Comparison of ENCODE assay signal across 11 mouse cellular contexts in the genomic region with DNA sequence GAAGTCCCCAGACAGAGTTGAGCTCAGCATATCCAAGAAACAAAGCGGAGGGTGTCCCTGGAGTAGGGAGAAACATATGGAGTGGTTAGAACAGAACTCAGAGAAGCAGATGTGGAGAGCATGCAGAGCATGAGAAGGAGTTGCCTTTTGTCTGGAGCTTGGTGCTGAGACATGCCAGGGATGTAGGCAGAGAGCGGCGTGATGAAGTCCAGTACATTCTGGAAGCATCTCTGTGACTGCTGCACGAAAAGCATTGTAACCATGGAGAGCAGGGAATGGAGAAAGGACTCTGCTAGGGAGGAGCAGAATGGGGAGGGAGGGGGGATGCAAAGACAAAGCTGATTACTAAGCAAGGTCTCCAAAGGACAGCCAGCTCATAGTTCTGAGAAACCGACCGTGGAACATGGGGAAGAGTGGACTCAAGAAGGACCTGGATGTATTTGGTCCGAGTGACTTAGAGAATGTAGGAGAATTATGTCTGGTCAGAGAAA.
DNase-seq lines count a peak whose midpoint lies in the region; ATAC-seq lines count a peak whose summit lies in the region.
"Had no signal": no experiment of that assay in that cellular context is flagged by ENCODE, and none has a peak within 500 bp of the region (broad histone marks: within the 10 kb centered on the region; RNA-seq: fewer than 3 reads in every experiment).

No protein-coding gene starts in this region.

- H3K9ac ChIP-seq in forebrain, embryonic 11.5 days (ENCODE audit: low read length): no peak overlapping the region
- H3K9ac ChIP-seq in forebrain, embryonic 12.5 days: no peak overlapping the region
- H3K9ac ChIP-seq in embryonic facial prominence, embryonic 14.5 days (ENCODE audit: low read depth, low read length): peak overlapping the region; percentile 48
- peak overlapping the region; percentile 14; the same call in 1 of the 2 replicates for H3K9ac ChIP-seq in midbrain, embryonic 16.5 days (ENCODE audit: low read depth, low read length)

- no peak overlapping the region for H3K4me3 ChIP-seq in forebrain, embryonic 11.5 days (ENCODE audit: low read depth, low read length)
- H3K4me3 ChIP-seq in forebrain, embryonic 12.5 days (replicated peaks): no peak overlapping the region
- no peak overlapping the region for H3K4me3 ChIP-seq in embryonic facial prominence, embryonic 14.5 days (ENCODE audit: low read depth, low read length)
- no peak overlapping the region for H3K4me3 ChIP-seq in midbrain, embryonic 16.5 days (ENCODE audit: low read depth, low read length)

- no peak overlapping the region for H3K4me2 ChIP-seq in forebrain, embryonic 11.5 days (ENCODE audit: low read depth, low read length, severe bottlenecking)
- no peak overlapping the region for H3K4me2 ChIP-seq in forebrain, embryonic 12.5 days
- H3K4me2 ChIP-seq in embryonic facial prominence, embryonic 14.5 days (ENCODE audit: low read depth, low read length): peak overlapping the region; percentile 29; the same call in 1 of the 2 replicates
- peak overlapping the region; percentile 28; the same call in 1 of the 2 replicates for H3K4me2 ChIP-seq in midbrain, embryonic 16.5 days (ENCODE audit: low read length)

- WGBS in forebrain, embryonic 11.5 days: 61% methylated on average over 7 of the region's 7 CpGs
- 64% methylated on average over 7 of the region's 7 CpGs for WGBS in forebrain, embryonic 12.5 days
- WGBS in embryonic facial prominence, embryonic 14.5 days: 57% methylated on average over 7 of the region's 7 CpGs
- WGBS in midbrain, embryonic 16.5 days: 29% methylated on average over 7 of the region's 7 CpGs

- H3K9me3 ChIP-seq in forebrain, embryonic 11.5 days (ENCODE audit: control insufficient read depth, low read length): no peaks in the 10 kb centered on the region
- H3K9me3 ChIP-seq in forebrain, embryonic 12.5 days: no peaks in the 10 kb centered on the region
- no peaks in the 10 kb centered on the region for H3K9me3 ChIP-seq in embryonic facial prominence, embryonic 14.5 days (ENCODE audit: control insufficient read depth, low read length)
- H3K9me3 ChIP-seq in midbrain, embryonic 16.5 days (replicated peaks; ENCODE audit: control insufficient read depth, low read length, poor library complexity, severe bottlenecking): no peaks in the 10 kb centered on the region

- no peaks in the 10 kb centered on the region for H3K27me3 ChIP-seq in forebrain, embryonic 11.5 days (ENCODE audit: control insufficient read depth, insufficient read depth, low read length)
- no peaks in the 10 kb centered on the region for H3K27me3 ChIP-seq in forebrain, embryonic 12.5 days
- no peaks in the 10 kb centered on the region for H3K27me3 ChIP-seq in embryonic facial prominence, embryonic 14.5 days (replicated peaks; ENCODE audit: control insufficient read depth, insufficient read depth, low read length)
- H3K27me3 ChIP-seq in midbrain, embryonic 16.5 days (ENCODE audit: control insufficient read depth, insufficient read depth, low read depth, low read length): no peaks in the 10 kb centered on the region

- no peaks in the 10 kb centered on the region for H3K36me3 ChIP-seq in forebrain, embryonic 11.5 days (ENCODE audit: control insufficient read depth, insufficient read depth, low read length)
- no peaks in the 10 kb centered on the region for H3K36me3 ChIP-seq in forebrain, embryonic 12.5 days (replicated peaks)
- no peaks in the 10 kb centered on the region for H3K36me3 ChIP-seq in embryonic facial prominence, embryonic 14.5 days (ENCODE audit: control insufficient read depth, insufficient read depth, low read length)
- no peaks in the 10 kb centered on the region for H3K36me3 ChIP-seq in midbrain, embryonic 16.5 days (ENCODE audit: control insufficient read depth, insufficient read depth, low read length)

- DNase-seq in forebrain, embryonic 11.5 days (ENCODE audit: low spot score): no peak
- DNase-seq in embryonic facial prominence, embryonic 14.5 days (ENCODE audit: low spot score): peak; percentile 81
- peak; percentile 16 to 24 for DNase-seq in layer of hippocampus, postnatal 14 days (ENCODE audit: low spot score in 2 of 2)
- DNase-seq in adrenal gland, postnatal 36 days: no peak
- no peak for DNase-seq in yolk sac, embryonic 10.5 days (ENCODE audit: low spot score)
- DNase-seq in cerebellum, postnatal 36 days: no peak
- DNase-seq: cerebellum, adult 18-20 months; gastrocnemius, postnatal 10 days; kidney, adult 11 months had no signal

- no peak overlapping the region for H3K27ac ChIP-seq in forebrain, embryonic 11.5 days (ENCODE audit: low read depth, low read length)
- H3K27ac ChIP-seq in forebrain, embryonic 12.5 days: no peak overlapping the region
- H3K27ac ChIP-seq in embryonic facial prominence, embryonic 14.5 days (replicated peaks; ENCODE audit: low read depth, low read length): peak overlapping the region; percentile 88
- H3K27ac ChIP-seq in midbrain, embryonic 16.5 days (ENCODE audit: low read length): 0 out of 2 replicates have a peak overlapping the region, but pooled peaks have one; percentile 26

- ATAC-seq in forebrain, embryonic 11.5 days (replicated peaks; ENCODE audit: low FRiP score): 0 out of 2 replicates have a peak, but pooled peaks have one; percentile 24
- ATAC-seq in forebrain, embryonic 12.5 days (ENCODE audit: low FRiP score): no peak
- peak; percentile 56 for ATAC-seq in embryonic facial prominence, embryonic 14.5 days (ENCODE audit: low read depth)
- peak; percentile 72 for ATAC-seq in midbrain, embryonic 16.5 days

- H3K4me1 ChIP-seq in forebrain, embryonic 11.5 days (replicated peaks; ENCODE audit: control insufficient read depth, insufficient read depth, low read length): no peaks in the 10 kb centered on the region
- peaks cover 16% of the 10 kb centered on the region; the same call in 1 of the 2 replicates for H3K4me1 ChIP-seq in forebrain, embryonic 12.5 days
- H3K4me1 ChIP-seq in embryonic facial prominence, embryonic 14.5 days (ENCODE audit: control insufficient read depth, insufficient read depth, low read length): peaks cover 31% of the 10 kb centered on the region
- H3K4me1 ChIP-seq in midbrain, embryonic 16.5 days (ENCODE audit: control insufficient read depth, insufficient read depth, low read length): peaks cover 8% of the 10 kb centered on the region; the same call in 1 of the 2 replicates

Comparison
In these comparisons a context has a peak if more than half of its experiments do, and no peak if none do; other contexts are left out.
1. DNase-seq: peak in embryonic facial prominence, embryonic 14.5 days (single experiment) and layer of hippocampus, postnatal 14 days (2 of 2); none in forebrain, embryonic 11.5 days (single experiment), adrenal gland, postnatal 36 days (0 of 2), yolk sac, embryonic 10.5 days (single experiment) and cerebellum, postnatal 36 days (0 of 2).
2. H3K27ac ChIP-seq: peak in embryonic facial prominence, embryonic 14.5 days (single experiment) and midbrain, embryonic 16.5 days (single experiment); none in forebrain, embryonic 11.5 days (single experiment) and forebrain, embryonic 12.5 days (single experiment).
3. H3K4me2 ChIP-seq: peak in embryonic facial prominence, embryonic 14.5 days (single experiment) and midbrain, embryonic 16.5 days (single experiment); none in forebrain, embryonic 11.5 days (single experiment) and forebrain, embryonic 12.5 days (single experiment).
4. H3K9ac ChIP-seq: peak in embryonic facial prominence, embryonic 14.5 days (single experiment) and midbrain, embryonic 16.5 days (single experiment); none in forebrain, embryonic 11.5 days (single experiment) and forebrain, embryonic 12.5 days (single experiment).